Comparison of ENCODE assay signal across 19 mouse cellular contexts in the genomic region with DNA sequence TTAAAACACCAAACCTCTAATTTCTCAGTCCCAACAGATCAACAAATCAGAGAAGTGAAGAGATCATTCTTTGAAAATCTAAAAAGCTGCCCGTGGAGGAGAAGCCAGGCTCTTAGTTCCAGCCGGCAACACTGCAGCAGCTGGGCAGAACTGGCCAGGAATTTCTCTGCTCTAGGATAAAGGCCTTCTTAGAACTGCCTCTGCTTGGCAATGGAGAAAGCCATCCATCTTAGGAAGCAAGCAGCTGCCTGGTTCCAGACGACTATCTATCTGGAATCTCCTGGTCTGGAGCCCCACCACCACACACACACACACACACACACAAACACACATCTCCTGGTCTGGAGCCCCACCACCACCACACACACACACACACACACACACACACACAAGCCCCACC. TPM values are rescaled to one million over a fixed set of nuclear protein-coding genes. Genes with fewer than 3 reads are reported as not detected.
DNase-seq lines count a peak whose midpoint lies in the region; ATAC-seq lines count a peak whose summit lies in the region.
"Had no signal": no experiment of that assay in that cellular context is flagged by ENCODE, and none has a peak within 500 bp of the region (broad histone marks: within the 10 kb centered on the region; RNA-seq: fewer than 3 reads in every experiment).

No protein-coding gene starts in this region.

- 34% methylated on average over 3 of the region's 3 CpGs for WGBS in hindbrain, embryonic 10.5 days
- WGBS in hindbrain, embryonic 13.5 days = 16% methylated on average over 3 of the region's 3 CpGs

- H3K4me3 ChIP-seq in hindbrain, embryonic 10.5 days = no peak overlapping the region
- H3K4me3 ChIP-seq in hindbrain, embryonic 13.5 days = no peak overlapping the region
- peak overlapping the region; percentile 18 for H3K4me3 ChIP-seq in megakaryocyte, embryonic 14.5 days (replicated peaks)
- H3K4me3 ChIP-seq: hindbrain, embryonic 15.5 days; left cerebral cortex, adult 2 months; liver, embryonic 12.5 days; lung, embryonic 15.5 days had no signal

- DNase-seq in adrenal gland, postnatal 14 days = peak; percentile 16
- DNase-seq in adrenal gland, adult 8-10 months = no peak
- no peak for DNase-seq in hindbrain, embryonic 10.5 days (ENCODE audit: low spot score)
- DNase-seq in mesoderm, embryonic 11.5 days (ENCODE audit: low read depth, low spot score) = peak; percentile 70
- no peak for DNase-seq in left cerebral cortex, postnatal 10 days (ENCODE audit: extremely low spot score in 1 of 2, low spot score in 2 of 2)
- DNase-seq: adrenal gland, postnatal 25 days; cerebellum, adult 11 months; kidney, adult 18-20 months; kidney, postnatal 36 days; retina, postnatal 1 day; thymus, adult 2 months had no signal

- intact Hi-C loops in left cerebral cortex, postnatal 10 days (cut with DNase I) = no loop called here

- H3K4me2 ChIP-seq in hindbrain, embryonic 13.5 days = no peak overlapping the region
- H3K4me2 ChIP-seq: hindbrain, embryonic 15.5 days; liver, embryonic 12.5 days; lung, embryonic 15.5 days had no signal

- peaks cover 5% of the 10 kb centered on the region; the same call in 1 of the 2 replicates for H3K36me3 ChIP-seq in hindbrain, embryonic 10.5 days
- no peaks in the 10 kb centered on the region for H3K36me3 ChIP-seq in hindbrain, embryonic 13.5 days
- H3K36me3 ChIP-seq in megakaryocyte, embryonic 14.5 days (replicated peaks; ENCODE audit: low read length) = peaks cover 91% of the 10 kb centered on the region
- H3K36me3 ChIP-seq: hindbrain, embryonic 15.5 days; lung, embryonic 15.5 days had no signal

- no peaks in the 10 kb centered on the region for H3K27me3 ChIP-seq in hindbrain, embryonic 10.5 days (ENCODE audit: insufficient read depth, poor library complexity, severe bottlenecking)
- H3K27me3 ChIP-seq in hindbrain, embryonic 13.5 days = no peaks in the 10 kb centered on the region
- no peaks in the 10 kb centered on the region for H3K27me3 ChIP-seq in megakaryocyte, embryonic 14.5 days (replicated peaks)
- H3K27me3 ChIP-seq: hindbrain, embryonic 15.5 days; liver, embryonic 12.5 days; lung, embryonic 15.5 days; Patski had no signal

- H3K9ac ChIP-seq in hindbrain, embryonic 13.5 days = no peak overlapping the region
- H3K9ac ChIP-seq: hindbrain, embryonic 15.5 days; liver, embryonic 12.5 days; lung, embryonic 15.5 days had no signal

- H3K4me1 ChIP-seq in hindbrain, embryonic 10.5 days (replicated peaks) = peaks cover 94% of the 10 kb centered on the region
- H3K4me1 ChIP-seq in hindbrain, embryonic 13.5 days (replicated peaks) = peaks cover 69% of the 10 kb centered on the region
- peaks cover 97% of the 10 kb centered on the region for H3K4me1 ChIP-seq in megakaryocyte, embryonic 14.5 days

- no peak for ATAC-seq in hindbrain, embryonic 13.5 days (ENCODE audit: low FRiP score)
- ATAC-seq in megakaryocyte, adult 5-6 weeks (ENCODE audit: poor library complexity, severe bottlenecking) = no peak
- ATAC-seq: liver, embryonic 12.5 days; Patski had no signal

- peak overlapping the region; percentile 14; the same call in 1 of the 2 replicates for H3K27ac ChIP-seq in hindbrain, embryonic 10.5 days
- no peak overlapping the region for H3K27ac ChIP-seq in hindbrain, embryonic 13.5 days
- H3K27ac ChIP-seq: hindbrain, embryonic 15.5 days; left cerebral cortex, adult 2 months; liver, embryonic 12.5 days; lung, embryonic 15.5 days had no signal

- H3K9me3 ChIP-seq in hindbrain, embryonic 10.5 days = no peaks in the 10 kb centered on the region
- no peaks in the 10 kb centered on the region for H3K9me3 ChIP-seq in hindbrain, embryonic 13.5 days
- no peaks in the 10 kb centered on the region for H3K9me3 ChIP-seq in megakaryocyte, embryonic 14.5 days
- H3K9me3 ChIP-seq: hindbrain, embryonic 15.5 days; liver, embryonic 12.5 days; lung, embryonic 15.5 days had no signal

RNA-seq across cellular contexts. Expression of gene Arid3b, which starts 21.7 kb away (rescaled TPM):
- total RNA-seq in adrenal gland, postnatal 14 days (2021) = 4.2 and 6.1 TPM in 2 replicates
- 1 to 10 TPM; 4.6 to 9.8 (median 8.4) TPM for total RNA-seq in adrenal gland, adult 8-10 months (2022)
- 42.7 and 57.7 TPM in 2 replicates for polyA plus RNA-seq in hindbrain, embryonic 10.5 days (2016; fragmentation: Nextera tagmentation; extraction: Ambion mirVana)
- polyA plus RNA-seq in hindbrain, embryonic 13.5 days (2015; fragmentation: Nextera tagmentation; extraction: Ambion mirVana) = 10.9 and 12.8 TPM in 2 replicates
- polyA plus RNA-seq in megakaryocyte, embryonic 14.5 days (2012; ENCODE audit: insufficient read depth, low replicate concordance) = 33.5 and 107 TPM in 2 replicates
- total RNA-seq in megakaryocyte, adult 5-6 weeks (2015) = 23.0 and 23.7 TPM in 2 replicates
- total RNA-seq in megakaryocyte, adult 5-6 weeks (2017) = 7.6 and 12.6 TPM in 2 replicates
- total RNA-seq in left cerebral cortex, postnatal 10 days (2021) = 1 to 10 TPM; 7.7 to 9.3 TPM

RNA-seq across cellular contexts. Expression of gene Clk3, which starts 49.2 kb away (rescaled TPM):
- 55.0 and 66.5 TPM in 2 replicates for total RNA-seq in adrenal gland, postnatal 14 days (2021)
- 10 to 100 TPM; 75.3 to 83.3 (median 78.5) TPM for total RNA-seq in adrenal gland, adult 8-10 months (2022)
- polyA plus RNA-seq in hindbrain, embryonic 10.5 days (2016; fragmentation: Nextera tagmentation; extraction: Ambion mirVana) = 90.7 and 105 TPM in 2 replicates
- polyA plus RNA-seq in hindbrain, embryonic 13.5 days (2015; fragmentation: Nextera tagmentation; extraction: Ambion mirVana) = 71.2 and 72.4 TPM in 2 replicates
- 68.1 and 100 TPM in 2 replicates for polyA plus RNA-seq in megakaryocyte, embryonic 14.5 days (2012; ENCODE audit: insufficient read depth, low replicate concordance)
- 55.8 and 59.7 TPM in 2 replicates for total RNA-seq in megakaryocyte, adult 5-6 weeks (2015)
- total RNA-seq in megakaryocyte, adult 5-6 weeks (2017) = 60.0 and 91.1 TPM in 2 replicates
- total RNA-seq in left cerebral cortex, postnatal 10 days (2021) = 10 to 100 TPM; 69.6 to 88.0 TPM

Comparison
In these comparisons a context has a peak if more than half of its experiments do, and no peak if none do; other contexts are left out.
1. DNase-seq: peak in adrenal gland, postnatal 14 days (single experiment) and mesoderm, embryonic 11.5 days (single experiment); none in adrenal gland, adult 8-10 months (single experiment), hindbrain, embryonic 10.5 days (single experiment) and left cerebral cortex, postnatal 10 days (0 of 2).